Mouse (Mus musculus) cerebellum, adult 2 months (tissue): Measurements from ENCODE around the gene Ndufb10.

Experiments used
- CTCF ChIP-seq: fragments of 200-500 bp; IDR thresholded peaks from 2 replicates; pipeline ENCODE4 v1.5.1; 2011; ENCODE audit warnings: low read depth, mild to moderate bottlenecking, control low read depth, low read length, moderate library complexity, borderline replicate concordance; ENCODE audit not compliant: insufficient read depth
- POLR2A ChIP-seq: fragments of 200-500 bp; IDR thresholded peaks from 2 replicates; pipeline ENCODE4 v1.6.1; 2011; ENCODE audit warnings: low read length, control low read depth, borderline replicate concordance; ENCODE audit not compliant: insufficient read depth

GRCm38 (mm10) chr17:24687599-24687998, 36.7 kb downstream of the Ndufb10 start:
- TF ChIP-seq POLR2A = no peak
- no peak for TF ChIP-seq CTCF
